Mouse (Mus musculus) layer of hippocampus, postnatal 25 days (tissue): ENCODE data around the gene Rnf183. TPM values are rescaled to one million over a fixed set of nuclear protein-coding genes. Genes with fewer than 3 reads are reported as not detected.

Source experiments
- DNase-seq, 2 experiments: peaks; one replicate each; pipeline ENCODE4 v3.0.0; 2022; ENCODE audit warnings: mixed read lengths in 2 of 2, low spot score in 1 of 2; ENCODE audit errors: extremely low spot score in 1 of 2
- total RNA-seq, 2 experiments: library from RNA; stranded (reverse); gene quantifications; 2 replicates each; pipeline ENCODE4 v1.2.3; 2021

The Rnf183 gene
- total RNA-seq, 2 experiments from 2014 or later, result not detected

GRCm38 (mm10) chr4:62389592-62390512, 45.2 kb downstream of the Rnf183 start:
- no peak for DNase-seq

GRCm38 (mm10) chr4:62385439-62385838, 49.6 kb downstream of the Rnf183 start:
- DNase-seq, result no peak

- DNase-seq, result no peak
Measured at GRCm38 (mm10) chr4:62384159-62384558, 50.9 kb downstream of the Rnf183 start.

- no peak for DNase-seq
Measured at GRCm38 (mm10) chr4:62383752-62384151, 51.3 kb downstream of the Rnf183 start.

GRCm38 (mm10) chr4:62383207-62383606, 51.8 kb downstream of the Rnf183 start:
- no peak for DNase-seq

GRCm38 (mm10) chr4:62379724-62380381, 55.2 kb downstream of the Rnf183 start:
- DNase-seq, result no peak

Other genes with a start within 250 kb of the Rnf183 start
- 10 to 100 TPM; 22.9 to 25.6 TPM for gene Zfp37, start 204.2 kb downstream of the Rnf183 start, total RNA-seq
- 1 to 10 TPM; 8.3 to 8.9 TPM for gene Slc31a2, start 172.7 kb downstream of the Rnf183 start, total RNA-seq
- 10 to 100 TPM; 38.1 to 44.2 TPM for gene Fkbp15, start 74.7 kb downstream of the Rnf183 start, total RNA-seq
- 10 to 100 TPM; 16.2 to 16.8 TPM for gene Slc31a1, start 74.5 kb downstream of the Rnf183 start, total RNA-seq
- 10 to 100 TPM; 43.0 to 51.1 TPM for gene Cdc26, start 26.6 kb downstream of the Rnf183 start, total RNA-seq
- 10 to 100 TPM; 12.4 to 12.6 TPM for gene Prpf4, start 26.5 kb downstream of the Rnf183 start, total RNA-seq
- 1 to 10 TPM; 6.7 to 8.5 TPM for gene Wdr31, start 35.6 kb upstream of the Rnf183 start, total RNA-seq
- gene Bspry, start 44.8 kb upstream of the Rnf183 start, total RNA-seq, result under 1 TPM; 0.20 to 0.38 TPM
- 10 to 100 TPM in 1 of 2 experiments, 1 to 10 TPM in 1; 9.4 to 10.7 TPM for gene Hdhd3, start 68.2 kb upstream of the Rnf183 start, total RNA-seq
- gene Alad, start 84.7 kb upstream of the Rnf183 start, total RNA-seq, result 10 to 100 TPM; 25.8 to 28.9 TPM
- 10 to 100 TPM; 21.0 to 21.9 TPM for gene Pole3, start 89.8 kb upstream of the Rnf183 start, total RNA-seq
- under 1 TPM; 0.21 to 0.54 TPM for gene 4933430I17Rik, start 90.1 kb upstream of the Rnf183 start, total RNA-seq
- 10 to 100 TPM; 18.9 to 23.6 TPM for gene Rgs3, start 124.6 kb upstream of the Rnf183 start, total RNA-seq